Mouse (Mus musculus): ENCODE measurements around the gene Vmn1r138. TPM values are rescaled to one million over a fixed set of nuclear protein-coding genes. Genes with fewer than 3 reads are reported as not detected.
"Not testable (repeated sequence)": the region's sequence is repeated elsewhere in the genome, so short reads cannot be mapped to it uniquely, and the experiment has no call there.

The Vmn1r138 gene
- not detected for total RNA-seq (2021)
- long read RNA-seq, experiment 1: 0 reads
- long read RNA-seq, experiment 2: 0 reads

- intact Hi-C loops (cut with DNase I); H3K4me3 ChIP-seq; DNase-seq: not testable (repeated sequence)
These were observed at the start of gene Vmn1r138 for GRCm38 (mm10) chr7:22028797-22029196. Vmn1r138 (minus strand) TSS chr7:22028897.

GRCm38 (mm10) chr7:22068757-22069156 lies 40.1 kb upstream of the Vmn1r138 start, which contains the start of gene Vmn1r139:
Vmn1r139 (plus strand) TSS chr7:22069057.
- H3K27ac ChIP-seq; DNase-seq; H3K4me3 ChIP-seq; intact Hi-C loops (cut with DNase I): not testable (repeated sequence)

More at GRCm38 (mm10) chr7:22028797-22029196, at the start of gene Vmn1r138:
- H3K27ac ChIP-seq: not testable (repeated sequence)

- H3K27ac ChIP-seq; DNase-seq; H3K4me3 ChIP-seq; intact Hi-C loops (cut with DNase I): not testable (repeated sequence)
These were observed 27.5 kb upstream of the Vmn1r138 start, which contains the start of gene Gm6176 for GRCm38 (mm10) chr7:22056205-22056604. Gm6176 (minus strand) TSS chr7:22056305.

- intact Hi-C loops (cut with DNase I); H3K4me3 ChIP-seq; DNase-seq; H3K27ac ChIP-seq: not testable (repeated sequence)
These were observed 34.4 kb downstream of the Vmn1r138 start, which contains the start of gene Vmn1r137 for GRCm38 (mm10) chr7:21994287-21994686. Vmn1r137 (plus strand) TSS chr7:21994587.

Other genes with a start within 250 kb of the Vmn1r138 start
- gene Gm4177, start 232.2 kb downstream of the Vmn1r138 start, total RNA-seq (2021): not detected
- not detected for gene Vmn1r135, start 196.5 kb downstream of the Vmn1r138 start, total RNA-seq (2021)
- gene Gm5725, start 184.6 kb downstream of the Vmn1r138 start, total RNA-seq (2021): not detected
- not detected for gene Gm5891, start 107.6 kb downstream of the Vmn1r138 start, total RNA-seq (2021)
- not detected for gene Vmn1r137, start 34.3 kb downstream of the Vmn1r138 start, total RNA-seq (2021)
- not detected for gene Gm6176, start 27.4 kb upstream of the Vmn1r138 start, total RNA-seq (2021)
- gene Vmn1r139, start 40.2 kb upstream of the Vmn1r138 start, total RNA-seq (2021): not detected
- not detected for gene Gm16451, start 89.3 kb upstream of the Vmn1r138 start, total RNA-seq (2021)
- gene Gm10666, start 105.8 kb upstream of the Vmn1r138 start, total RNA-seq (2021): not detected
- gene Vmn1r142, start 135.1 kb upstream of the Vmn1r138 start, total RNA-seq (2021): not detected
- not detected for gene Vmn1r143, start 160.5 kb upstream of the Vmn1r138 start, total RNA-seq (2021)
- gene Gm8653, start 172.4 kb upstream of the Vmn1r138 start, total RNA-seq (2021): not detected
- gene Gm8453, start 200.6 kb upstream of the Vmn1r138 start, total RNA-seq (2021): not detected